Mouse (Mus musculus) adrenal gland, adult (tissue): ENCODE measurements around the gene Ankrd6.

Experiments
- DNase-seq, 2 experiments: peaks; one replicate each; pipeline ENCODE4 v3.0.0; 2022 to 2023; ENCODE audit warnings: low spot score in 1 of 2; ENCODE audit not compliant: inconsistent age in 2 of 2

The Ankrd6 gene

DNA sequence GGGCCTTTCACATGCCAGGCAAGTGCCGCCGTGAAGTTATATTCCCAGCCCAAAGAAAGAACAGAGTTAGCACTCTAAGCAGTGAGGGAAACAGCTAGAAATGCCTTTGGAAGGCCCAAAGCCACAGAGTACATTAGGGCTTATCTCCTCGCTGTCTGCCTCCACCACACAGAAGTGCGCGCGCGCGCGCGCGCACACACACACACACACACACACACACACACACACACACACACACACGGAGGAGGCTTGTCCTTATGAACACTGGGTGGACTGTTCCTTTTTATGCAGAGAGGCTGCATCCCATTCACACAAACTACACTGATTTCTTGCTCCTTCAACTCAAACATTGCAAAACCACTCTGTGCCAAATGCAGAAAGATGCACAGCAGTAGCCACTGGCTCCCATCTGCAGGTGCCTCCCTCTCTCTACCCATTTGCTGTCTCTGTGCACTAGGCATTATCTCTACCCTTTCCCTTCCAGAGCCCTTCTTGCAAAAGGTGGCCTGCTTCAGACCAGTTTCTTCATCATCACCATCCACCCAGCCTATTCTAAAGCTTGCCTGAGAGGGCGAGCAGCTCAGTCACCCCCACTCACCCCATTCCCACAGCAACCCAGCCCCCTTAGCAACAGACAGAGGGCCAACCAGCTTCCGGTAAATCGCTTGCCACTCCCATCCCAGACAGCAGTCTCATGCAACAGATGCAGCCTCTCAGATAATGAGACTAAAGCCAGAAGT lies 88.5 kb downstream of the Ankrd6 start:
- DNase-seq, result no peak

DNA sequence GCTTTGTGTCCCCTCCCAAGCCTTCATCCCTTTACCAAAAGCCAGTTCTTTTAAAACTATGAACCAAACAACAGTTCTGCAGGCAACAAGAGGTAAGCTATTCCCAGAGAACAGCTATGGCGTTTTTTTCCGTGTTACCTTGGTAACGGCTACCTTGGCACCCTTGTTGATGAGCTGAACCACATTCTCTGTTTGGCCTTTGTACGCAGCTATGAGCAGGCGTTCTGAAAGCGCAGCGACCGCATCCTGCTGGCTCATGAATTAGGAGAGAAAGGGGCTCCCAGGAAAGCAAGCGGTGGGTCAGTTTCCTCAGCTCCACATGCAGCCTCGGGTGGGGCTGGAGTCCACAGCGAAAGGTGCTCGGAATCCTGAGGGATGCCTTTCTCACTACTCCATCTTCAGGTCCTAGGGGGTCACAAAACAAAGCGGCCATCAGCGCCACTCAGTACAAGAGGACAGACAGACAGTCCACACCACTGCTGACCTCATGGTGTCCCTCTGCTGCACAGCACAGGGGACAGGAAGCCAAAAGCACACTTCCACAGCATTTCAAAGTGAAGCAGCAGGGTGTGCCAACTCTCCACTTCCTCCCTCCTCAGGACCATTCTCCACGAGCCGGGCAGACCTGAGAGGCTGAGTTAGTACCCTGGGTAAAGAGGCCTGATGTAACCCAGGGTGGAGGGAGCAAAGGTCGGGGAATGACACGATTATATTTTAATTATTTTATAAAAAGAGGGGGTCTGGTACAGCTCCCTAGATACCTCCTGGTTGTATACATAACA lies 90.3 kb downstream of the Ankrd6 start:
- no peak for DNase-seq

DNA sequence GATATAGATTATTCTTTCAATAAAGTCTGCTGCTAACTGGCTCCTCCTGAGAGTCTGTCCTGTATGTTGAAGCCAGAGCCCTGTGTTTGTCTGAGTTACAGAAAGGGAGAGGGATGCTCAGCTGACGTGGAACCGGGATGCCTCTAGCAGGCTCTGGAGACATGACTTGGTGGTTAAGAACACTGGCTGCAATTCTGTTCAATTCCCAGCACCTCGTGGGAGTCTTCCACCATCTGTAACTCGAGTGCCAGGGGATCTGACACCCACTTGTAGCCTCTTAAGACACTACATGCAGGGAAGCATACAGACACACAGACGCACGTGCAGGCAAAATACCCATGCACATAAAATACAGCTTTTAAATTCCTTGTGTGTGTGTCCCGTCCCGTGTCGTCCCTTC lies 95.1 kb downstream of the Ankrd6 start:
- DNase-seq, result no peak

DNA sequence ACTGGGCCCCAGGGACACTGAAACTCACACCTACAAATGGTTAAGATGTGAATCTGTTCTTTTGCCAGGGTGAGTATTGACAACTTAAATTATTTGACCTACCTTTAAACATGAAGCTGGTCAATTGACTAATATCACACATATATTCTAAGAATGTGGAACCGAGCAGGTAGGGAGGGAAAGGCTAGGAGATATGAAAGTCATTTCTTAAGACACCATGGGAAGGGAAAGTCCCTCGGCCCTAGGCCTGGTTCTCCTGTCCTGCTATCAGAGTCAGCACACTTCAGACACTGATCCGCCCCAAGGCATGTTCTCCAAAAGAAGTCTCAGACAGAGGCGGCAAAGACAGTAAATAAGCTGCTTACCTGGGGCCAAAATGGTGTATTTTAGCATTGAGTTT lies 95.7 kb downstream of the Ankrd6 start:
- no peak for DNase-seq

DNA sequence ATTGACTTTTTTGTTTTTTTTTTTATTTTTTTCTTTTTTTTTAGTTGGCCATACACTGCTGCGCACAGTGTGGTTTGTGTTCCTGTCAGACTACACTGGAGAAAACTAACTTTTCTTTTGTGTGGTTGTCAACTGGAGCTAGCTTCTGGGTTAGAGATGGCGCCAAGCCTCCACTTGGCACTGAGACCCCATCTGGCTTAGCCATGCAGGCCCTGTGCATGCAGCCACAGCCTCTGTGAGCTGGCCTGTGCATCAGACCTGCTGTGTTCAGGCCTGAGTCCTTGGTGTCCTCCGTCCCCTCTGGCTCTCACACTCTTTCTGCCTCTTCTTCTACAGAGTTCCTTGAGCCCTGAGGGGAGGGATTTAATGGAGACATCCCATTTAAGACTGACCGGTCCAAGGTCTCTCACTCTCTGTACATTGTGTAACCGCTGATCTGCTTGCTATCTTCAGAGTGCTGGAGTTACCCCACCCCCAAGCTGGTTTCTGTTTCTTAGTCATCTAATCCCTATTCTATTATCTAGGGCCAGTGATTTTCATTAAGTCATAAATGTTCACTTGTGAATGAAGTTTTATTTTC lies 96.9 kb downstream of the Ankrd6 start:
- peak in 1 of 2 experiments; percentile 55 for DNase-seq

DNA sequence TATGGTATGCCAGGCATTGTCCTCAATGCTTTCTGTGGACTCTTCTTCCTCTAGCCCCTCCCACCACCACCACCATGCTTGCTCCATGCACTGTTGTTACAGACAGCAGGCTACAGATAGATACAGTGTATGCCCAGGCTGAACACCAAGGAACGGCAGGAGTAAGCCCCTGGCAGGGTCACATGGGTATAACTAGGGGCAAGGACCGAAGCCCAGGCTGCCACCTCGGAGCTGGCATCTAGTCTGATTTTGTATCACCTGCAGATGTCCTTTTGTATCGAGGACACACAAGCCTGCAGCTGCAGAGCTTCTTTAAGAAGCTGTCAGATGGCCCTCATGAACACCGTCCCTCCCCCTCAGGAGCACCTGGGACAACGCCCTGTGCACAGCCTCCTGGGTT lies 97.8 kb downstream of the Ankrd6 start:
- DNase-seq, result no peak

DNA sequence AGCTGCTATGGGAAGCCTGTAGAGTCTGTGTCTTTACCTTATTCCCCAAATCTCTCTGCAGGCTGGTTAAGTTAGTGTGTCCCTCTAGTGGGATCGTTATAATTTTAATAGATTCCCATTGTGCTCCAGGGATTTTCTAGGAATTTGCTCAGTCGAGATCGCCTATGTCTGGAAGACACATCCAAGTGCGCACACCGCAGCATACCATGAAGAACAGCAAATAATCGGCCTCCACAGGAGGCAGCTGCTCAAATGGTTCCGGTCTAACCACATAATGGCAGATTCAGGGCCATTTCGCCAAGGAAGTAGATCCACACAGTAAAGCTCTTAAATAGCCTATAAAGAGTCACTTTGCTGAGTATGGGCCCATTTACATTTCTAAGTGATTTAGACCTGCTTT lies 98.3 kb downstream of the Ankrd6 start:
- DNase-seq, result no peak

DNA sequence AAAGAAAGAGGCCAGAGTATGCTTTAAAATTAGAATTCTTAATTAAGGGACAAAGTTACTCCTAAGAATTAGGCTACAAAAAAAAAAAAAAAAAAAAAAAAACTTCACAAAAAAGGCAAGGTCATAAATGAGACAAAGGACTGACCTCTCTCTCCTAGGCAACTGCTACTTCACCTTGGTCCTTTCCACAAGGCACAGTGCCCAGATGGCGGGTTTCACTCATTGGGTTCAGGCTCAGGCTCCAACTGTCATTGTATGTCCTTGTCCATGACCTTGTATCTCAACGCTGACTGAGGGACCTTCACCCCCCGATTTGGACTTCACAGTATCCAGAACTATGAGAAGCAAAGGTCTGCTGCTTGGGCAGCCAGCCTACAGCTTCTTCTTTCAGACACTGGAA lies 112.2 kb downstream of the Ankrd6 start:
- DNase-seq, result peak in 1 of 2 experiments; percentile 82

DNA sequence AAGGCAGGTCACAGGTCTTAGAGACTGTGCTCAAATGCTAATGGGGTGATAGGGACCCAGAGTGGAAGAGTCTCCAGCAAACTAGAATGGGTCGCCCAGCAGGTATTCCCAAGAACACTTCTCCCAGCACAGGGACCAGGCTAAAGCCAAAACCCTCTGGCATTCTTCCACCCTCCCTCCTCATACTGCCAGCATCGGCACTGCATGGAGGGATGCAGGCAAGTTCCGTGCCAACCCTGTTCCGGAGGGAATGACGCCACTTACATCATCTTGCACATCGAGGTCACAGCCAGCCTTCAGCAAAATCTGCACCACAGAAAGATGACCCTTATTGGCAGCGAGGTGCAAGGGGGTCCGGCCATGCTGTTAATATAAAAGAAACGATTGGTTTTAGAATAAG lies 114.6 kb downstream of the Ankrd6 start:
- DNase-seq, result no peak

DNA sequence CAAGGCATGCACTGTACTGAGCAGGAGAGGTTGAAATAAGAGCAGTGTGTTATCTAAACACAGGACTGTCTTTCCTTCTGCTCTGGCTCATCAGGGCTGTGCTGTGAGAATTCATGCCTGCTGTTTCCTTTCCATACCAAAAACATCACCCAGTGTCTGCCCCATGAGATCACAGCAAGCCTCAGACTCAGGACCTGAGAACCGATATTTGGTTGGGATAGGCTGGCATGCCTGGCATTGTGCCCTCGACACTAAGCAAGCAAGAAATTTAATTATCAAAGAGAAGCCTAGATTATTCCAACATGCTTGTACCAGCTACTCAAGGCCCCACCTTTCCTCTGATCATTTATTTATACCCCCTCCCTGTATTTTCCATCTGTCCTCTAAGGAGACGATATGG lies 116.1 kb downstream of the Ankrd6 start:
- DNase-seq, result no peak

DNA sequence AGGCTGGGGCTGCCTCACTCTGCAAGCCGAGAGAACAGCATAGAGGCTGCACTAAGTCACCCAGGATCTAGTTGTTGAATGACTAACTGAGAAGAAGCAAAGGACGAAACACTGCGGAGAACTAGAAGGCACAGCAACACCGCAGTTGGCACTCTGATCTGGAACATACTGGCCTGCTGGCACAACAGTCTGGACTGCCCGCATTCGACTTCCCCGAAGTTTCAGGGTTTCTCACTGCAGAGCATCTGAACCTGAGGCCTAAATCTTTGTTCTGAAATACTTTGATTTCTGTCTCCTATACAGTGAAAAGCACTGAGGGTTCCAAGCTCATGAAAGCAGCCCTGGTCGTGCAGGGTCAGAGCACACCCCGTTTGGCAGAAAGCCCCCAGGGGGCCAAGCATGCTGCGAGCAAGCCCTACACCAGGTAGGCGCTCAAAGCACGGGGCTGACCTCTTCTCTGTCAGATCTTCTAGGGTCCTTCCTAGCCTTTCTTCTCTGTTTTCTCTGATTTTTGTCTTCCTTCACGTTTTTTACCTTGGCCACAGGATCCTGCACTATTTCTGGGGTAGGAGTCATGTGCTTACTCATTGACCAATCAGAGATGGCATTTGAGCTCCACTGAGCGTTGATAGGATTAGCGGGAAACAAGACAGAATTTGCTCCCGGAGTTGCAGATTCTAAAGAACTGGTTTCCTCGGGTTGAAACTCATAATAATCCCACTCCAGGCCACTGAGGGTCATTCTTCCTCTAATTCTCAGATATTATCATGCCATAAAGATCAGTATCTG lies 117.0 kb downstream of the Ankrd6 start:
- DNase-seq, result no peak

DNA sequence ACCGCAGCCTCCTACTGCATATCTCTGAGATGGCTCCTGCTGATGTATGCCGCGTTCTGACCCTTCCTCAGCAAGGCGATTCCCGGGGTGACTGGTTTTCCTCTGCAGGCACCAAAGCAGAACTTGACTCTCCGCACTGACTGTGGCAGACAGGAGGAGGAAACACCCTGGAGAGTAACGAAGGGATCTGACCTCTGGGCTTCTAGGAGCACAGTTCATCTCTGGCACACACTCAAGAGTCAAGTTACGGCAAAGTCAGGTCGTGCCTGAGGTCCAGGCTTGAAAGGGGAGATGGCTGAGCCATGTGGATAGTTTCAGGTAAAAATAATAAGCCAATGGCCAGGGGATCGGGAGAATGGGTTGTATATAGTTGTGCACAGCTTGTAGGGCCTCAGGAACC lies 121.3 kb downstream of the Ankrd6 start:
- DNase-seq, result no peak

DNA sequence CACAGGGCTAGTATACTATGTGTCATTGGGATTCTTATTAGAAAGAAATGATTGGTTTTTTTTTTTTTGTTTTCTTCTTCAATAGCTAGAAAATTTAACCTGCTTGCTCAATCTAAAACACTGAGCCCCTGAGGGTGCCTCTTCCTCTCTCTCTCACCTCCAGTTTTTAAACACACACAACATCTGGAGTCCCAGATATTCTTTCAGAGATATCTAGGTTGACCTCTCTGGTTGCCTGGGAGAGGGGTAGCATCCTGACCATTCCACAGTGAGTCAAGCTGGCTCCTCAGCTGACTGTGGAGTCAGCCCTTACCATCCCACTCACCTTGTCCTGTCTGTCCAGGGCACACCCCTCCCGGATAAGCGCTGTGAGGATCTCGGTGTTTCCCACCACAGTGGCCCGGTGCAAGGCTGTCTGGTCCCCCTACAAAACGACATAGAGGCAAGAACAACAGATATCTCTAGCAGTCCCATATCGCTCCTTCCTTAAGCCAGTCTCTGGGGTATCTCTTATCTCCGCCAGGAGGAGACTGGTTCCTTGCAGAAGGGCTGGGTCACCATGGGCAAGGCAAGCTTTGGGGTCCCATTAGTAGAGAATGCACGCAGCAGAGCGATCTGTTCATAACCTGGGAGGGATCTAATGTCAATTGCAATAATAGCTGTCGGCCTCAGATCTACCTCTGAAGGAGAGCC lies 122.1 kb downstream of the Ankrd6 start:
- DNase-seq, result no peak

DNA sequence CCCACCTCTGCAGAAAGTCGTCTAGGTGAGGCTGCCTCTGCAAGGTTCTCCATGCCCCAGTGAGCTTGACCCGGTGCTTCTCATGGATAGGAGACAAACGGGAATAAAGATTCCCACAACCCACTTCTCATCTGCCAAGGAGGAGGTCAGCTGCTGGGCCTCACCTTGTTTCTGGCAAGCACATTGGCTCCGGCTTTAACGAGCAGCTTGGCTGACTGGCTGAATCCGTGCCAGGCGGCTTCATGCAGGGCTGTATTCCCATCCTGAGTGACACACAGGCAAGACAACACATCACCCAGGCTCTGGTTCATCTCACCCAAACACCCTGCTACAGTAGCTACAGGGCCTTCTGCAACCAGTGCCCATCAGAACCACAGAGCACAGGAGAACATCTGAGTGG lies 123.7 kb downstream of the Ankrd6 start:
- DNase-seq, result no peak

DNA sequence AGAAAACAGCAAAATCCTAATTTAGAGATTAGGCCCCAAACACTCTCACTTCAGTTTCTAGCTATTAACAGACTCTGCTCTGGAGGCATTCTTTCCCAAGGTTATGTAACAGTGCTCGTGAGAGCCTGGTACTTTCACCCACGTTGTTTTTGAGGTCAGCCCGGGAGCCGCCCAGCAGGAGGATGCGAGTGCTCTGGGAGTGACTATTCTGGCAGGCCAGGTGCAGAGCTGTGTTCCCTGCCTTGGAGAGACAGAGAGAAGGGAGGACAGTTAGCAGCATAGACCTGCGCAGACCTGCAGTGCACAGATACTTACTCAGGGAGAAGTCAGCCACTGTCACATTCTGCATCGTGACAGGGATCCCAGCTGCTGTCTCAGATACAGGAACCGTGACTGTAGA lies 126.4 kb downstream of the Ankrd6 start:
- DNase-seq, result no peak

DNA sequence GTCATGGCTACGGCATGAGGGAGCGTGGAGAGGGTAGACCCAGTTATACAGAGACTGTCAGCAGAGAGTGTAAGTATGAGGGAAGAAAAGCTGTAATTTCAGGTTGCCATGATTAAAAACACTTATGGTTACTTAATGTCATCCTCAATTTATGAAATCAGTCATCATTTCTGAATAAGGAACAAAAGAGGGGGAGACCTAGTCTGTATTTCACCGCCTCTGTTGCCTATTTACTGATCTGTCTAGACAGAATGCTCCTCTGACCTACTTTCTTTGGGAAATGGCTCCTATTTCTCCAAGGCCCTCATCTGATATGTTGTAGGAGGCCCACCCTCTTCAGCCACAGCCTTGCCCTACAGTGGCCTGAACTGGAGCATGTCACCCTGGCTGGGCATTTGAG lies 130.0 kb downstream of the Ankrd6 start:
- no peak for DNase-seq

DNA sequence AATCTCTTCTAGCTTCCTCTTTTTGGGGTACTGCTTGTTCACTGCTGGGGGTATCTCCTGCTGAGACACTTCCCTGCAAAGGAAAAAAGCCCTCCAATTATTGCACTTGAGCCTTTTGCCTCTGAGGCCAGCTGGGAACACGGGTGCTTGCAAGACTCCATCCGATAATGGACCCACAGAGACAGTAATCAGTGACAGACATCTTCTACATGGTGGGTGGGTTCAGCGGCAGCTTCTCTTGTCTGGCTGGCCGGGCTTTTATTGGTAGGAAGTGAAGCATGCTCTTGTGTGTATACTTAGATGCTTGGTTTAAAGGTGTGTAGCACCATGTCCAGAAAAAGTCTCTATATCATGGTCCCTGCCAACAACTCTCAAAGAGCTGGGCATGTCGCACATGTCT lies 133.2 kb downstream of the Ankrd6 start:
- DNase-seq, result no peak

DNA sequence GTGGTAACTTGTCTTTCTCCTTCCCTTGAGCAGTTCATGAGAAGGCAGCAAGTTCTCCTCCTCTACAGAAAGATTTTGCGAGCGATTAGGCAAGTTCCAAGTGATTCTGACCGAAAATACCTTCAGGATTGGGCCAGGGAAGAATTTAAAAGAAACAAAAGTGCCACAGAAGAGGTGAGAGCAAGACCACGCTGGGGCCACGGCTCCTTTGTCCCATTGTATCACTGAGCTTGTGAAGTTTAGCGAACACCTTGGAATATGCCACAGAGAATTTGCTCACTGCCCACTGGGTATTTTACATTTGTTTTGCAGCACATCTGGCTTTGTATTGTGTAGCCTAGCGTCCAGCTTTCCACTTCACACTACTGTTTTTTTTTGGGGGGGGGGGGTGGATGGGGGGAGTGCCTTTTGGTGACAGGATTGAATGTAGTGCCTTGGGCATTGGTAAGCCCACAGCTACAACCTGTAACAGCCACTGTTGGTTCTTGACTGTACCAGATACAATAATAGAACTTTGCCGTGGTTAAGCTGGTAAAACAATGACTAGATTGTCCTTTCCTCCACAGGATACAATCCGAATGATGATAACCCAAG lies 150.0 kb downstream of the Ankrd6 start:
- DNase-seq, result no peak

DNA sequence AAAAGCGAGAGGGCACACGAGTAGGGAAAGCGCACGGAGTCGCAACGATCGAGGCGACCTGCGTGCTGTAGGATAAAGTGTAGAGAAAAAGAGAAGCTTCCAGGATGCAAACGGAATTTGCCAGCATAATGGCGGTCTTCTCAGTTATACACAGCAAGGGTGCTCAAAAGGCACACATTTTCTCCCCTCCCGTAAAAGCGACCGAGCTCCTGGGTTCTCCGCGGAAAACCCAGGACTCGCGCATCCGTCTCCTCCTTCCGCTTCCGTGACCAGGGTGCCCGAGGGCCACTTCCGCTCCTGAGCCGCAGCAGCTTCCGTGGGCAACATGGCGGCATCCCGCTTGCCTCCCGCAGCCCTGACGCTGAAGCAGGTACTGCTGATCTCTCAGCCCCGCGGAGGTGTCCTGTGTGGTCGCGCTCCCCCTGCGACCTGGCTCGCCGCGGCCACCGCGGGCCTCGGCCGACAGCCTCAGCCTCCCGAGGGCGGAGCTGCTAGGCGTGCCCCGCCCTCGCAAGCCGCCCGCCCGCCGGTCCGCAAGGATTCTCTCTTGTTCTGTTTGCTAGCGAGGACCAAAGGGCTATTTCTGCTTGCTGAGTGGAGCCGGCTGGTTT lies 150.6 kb downstream of the Ankrd6 start, which contains the start of gene Lyrm2:
Lyrm2 (plus strand) TSS at position 288 of the 611 bp plus-strand sequence.
- peak; percentile 84 to 96 for DNase-seq

DNA sequence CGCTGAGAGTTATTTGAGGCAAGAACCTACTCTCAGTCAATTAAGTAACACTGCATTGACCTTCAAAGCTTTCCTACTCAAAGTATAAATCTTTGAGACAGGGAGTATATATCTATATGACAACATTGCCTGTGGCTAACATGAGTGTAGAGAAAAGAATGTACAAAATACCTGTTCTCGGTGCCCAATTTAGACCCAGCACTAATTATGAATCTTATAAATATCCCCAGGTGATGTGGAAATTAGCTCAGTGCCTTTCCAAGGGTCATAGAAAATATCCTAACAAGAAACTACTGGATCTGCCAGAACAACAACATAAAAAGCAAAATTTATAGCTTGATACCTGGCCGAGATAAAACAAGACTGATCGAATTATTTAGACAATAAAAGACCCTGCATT lies 151.7 kb downstream of the Ankrd6 start:
- DNase-seq, result no peak
